Mouse (Mus musculus): Measurements from ENCODE around the gene Rnf114.

Rnf114 gene

DNA sequence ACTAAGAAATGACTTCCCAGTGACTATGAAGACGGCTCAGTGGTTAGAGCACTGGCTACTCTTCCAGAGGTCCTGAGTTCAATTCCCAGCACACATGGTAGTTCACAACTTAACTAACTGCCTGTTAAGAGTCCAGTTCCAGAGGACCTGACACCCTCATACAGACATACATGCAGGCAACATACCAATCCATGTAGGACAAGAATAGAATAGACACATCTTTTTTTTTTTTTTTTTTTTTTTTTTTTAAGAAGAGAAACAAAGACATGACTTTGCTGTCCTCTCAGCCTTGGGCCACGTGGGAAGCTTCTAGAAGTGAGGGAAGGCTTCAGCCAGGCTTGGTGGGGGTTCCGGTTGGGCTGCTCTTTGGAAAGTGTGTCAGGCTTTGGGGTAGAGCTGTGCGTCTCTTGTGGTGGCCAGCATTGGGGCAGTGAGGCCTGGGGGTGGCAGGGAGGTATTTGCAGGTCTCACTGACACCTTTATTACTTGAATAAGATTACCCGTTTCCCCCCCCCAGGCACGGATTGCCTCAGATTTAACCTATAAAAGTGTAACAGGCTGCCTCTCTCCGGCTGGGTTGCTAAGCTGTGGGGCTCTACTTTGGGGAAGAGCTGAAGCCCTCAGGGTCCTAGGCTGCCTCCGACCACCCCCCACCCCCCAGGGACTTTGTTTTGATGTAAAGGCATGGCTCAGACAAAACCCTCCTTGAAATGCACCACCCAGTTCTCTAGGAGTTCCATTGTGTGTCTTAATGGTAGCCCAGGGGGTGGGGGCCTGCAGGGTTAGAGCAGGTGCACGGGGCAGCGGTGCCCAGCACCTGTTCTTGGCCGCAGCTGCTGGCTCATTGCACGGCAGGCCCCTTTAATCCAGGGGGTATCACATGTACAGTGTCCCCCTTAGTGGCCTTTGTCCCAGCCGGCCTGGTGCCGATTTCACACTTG, 47.4 kb downstream of the Rnf114 start:
- no peak for DNase-seq (ENCODE audit: low spot score in 2 of 2)

DNA sequence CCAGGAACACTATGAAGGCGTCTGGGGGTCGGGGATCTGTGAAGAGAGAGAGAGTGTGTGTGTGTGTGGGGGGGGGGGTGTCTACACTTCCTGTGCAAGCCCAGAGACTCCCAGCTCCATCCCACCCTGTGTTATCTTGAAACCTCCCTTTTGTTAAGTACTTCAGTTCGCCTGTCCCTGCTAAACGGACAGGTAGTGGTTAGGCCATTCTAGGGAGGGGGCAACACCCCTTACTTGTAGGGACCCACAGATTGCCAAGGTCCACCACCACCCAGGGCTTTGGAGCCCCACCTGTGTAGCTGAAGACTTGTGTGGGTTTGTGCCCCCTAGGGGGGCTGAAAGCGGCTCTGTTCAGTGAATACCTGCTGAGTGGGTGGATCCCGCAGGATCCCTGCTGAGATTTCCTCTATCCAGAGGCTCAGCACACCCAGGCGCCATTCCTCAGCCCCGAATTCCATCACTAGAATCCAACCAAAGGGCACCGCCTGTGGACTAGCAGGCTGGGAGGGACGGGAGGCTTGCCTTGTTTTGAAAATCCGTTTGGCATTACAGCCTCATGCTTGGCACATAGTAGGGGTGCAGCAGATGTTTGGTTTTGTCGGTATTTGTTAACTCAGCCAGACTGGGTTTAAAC, 48.1 kb downstream of the Rnf114 start:
- DNase-seq (ENCODE audit: low spot score in 2 of 2) = no peak

DNA sequence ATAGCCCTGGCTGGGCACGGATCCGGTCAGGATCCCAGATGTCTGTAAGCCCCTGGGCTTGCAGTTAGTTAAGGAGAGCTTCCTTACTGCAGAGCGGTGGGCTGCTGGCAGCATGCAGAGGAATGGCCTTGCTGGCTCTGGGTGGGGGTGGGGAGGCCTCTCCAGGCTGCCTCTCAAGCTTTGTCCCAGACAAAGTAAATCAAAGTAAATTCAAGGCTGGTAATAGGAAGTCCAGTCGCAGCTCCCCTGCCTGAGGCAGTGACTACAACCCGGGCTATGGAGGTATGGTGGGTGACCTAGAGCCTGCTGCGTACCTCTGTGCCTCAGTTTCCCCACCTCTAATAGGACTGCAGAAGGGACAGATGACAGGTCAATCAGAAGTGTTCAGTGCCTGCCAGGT, 48.9 kb downstream of the Rnf114 start:
- no peak for DNase-seq (ENCODE audit: low spot score in 2 of 2)

- DNase-seq (ENCODE audit: low spot score in 2 of 2) = no peak
Observed at GRCm38 (mm10) chr2:167541761-167542160, 49.3 kb downstream of the Rnf114 start.

GRCm38 (mm10) chr2:167542361-167542760, 49.9 kb downstream of the Rnf114 start:
- no peak for DNase-seq (ENCODE audit: low spot score in 2 of 2)

DNA sequence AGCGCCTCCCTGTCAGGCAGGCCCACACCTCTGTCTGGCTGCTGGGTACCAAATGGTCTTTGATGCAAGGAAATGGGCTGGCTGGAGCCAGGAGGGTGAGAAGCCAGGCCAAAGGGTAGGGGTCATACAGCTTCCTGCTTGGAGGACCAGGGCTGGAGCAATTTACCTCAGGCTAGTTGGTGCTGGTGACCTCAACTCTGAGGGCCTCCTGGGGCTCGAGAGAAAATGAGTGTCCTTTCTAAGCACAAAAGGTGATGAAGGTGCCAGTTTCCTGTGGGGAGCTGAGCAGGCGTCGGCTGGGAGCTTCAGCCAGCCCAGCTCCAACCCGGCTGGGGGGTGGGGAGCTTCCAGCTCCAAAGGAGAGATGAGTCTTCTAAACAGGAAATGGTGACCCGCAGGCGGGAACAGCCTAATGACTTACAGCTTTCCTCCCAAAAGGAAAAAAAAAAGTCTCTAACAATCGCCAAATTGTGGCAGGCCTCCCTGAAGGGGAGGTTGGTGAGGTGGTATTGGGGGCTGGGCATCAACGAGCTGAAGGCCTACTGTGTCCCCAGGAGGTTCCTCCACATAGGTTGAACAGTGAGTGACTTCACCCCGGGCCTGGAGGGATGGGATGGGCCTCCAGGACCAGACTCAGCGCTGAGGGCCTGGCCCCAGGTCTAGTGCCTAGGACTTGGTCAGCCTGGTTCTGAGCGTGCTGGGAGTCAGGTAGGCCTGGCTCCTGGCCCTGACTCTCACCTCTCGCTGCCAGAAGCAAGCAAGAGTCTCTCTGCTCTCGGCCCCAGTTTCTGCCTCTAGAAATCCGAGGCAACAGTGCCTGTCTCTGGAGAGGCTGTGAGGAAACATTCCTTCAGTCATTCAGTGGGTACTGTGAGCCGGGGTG, 50.9 kb downstream of the Rnf114 start:
- no peak for DNase-seq (ENCODE audit: low spot score in 2 of 2)

- no peak for DNase-seq (ENCODE audit: low spot score in 2 of 2)
Observed at GRCm38 (mm10) chr2:167544004-167544356, 51.5 kb downstream of the Rnf114 start.

- no peak for DNase-seq (ENCODE audit: low spot score in 2 of 2)
Observed at GRCm38 (mm10) chr2:167544456-167544855, 52.0 kb downstream of the Rnf114 start.

- no peak for DNase-seq (ENCODE audit: low spot score in 2 of 2)
Observed at GRCm38 (mm10) chr2:167546447-167547195, 54.2 kb downstream of the Rnf114 start.

GRCm38 (mm10) chr2:167547444-167547843, 55.0 kb downstream of the Rnf114 start:
- no peak for DNase-seq (ENCODE audit: low spot score in 2 of 2)

- no peak for DNase-seq (ENCODE audit: low spot score in 2 of 2)
Observed at GRCm38 (mm10) chr2:167548961-167549360, 56.5 kb downstream of the Rnf114 start.

- no peak for DNase-seq (ENCODE audit: low spot score in 2 of 2)
Observed at GRCm38 (mm10) chr2:167550341-167550854, 58.0 kb downstream of the Rnf114 start.

DNA sequence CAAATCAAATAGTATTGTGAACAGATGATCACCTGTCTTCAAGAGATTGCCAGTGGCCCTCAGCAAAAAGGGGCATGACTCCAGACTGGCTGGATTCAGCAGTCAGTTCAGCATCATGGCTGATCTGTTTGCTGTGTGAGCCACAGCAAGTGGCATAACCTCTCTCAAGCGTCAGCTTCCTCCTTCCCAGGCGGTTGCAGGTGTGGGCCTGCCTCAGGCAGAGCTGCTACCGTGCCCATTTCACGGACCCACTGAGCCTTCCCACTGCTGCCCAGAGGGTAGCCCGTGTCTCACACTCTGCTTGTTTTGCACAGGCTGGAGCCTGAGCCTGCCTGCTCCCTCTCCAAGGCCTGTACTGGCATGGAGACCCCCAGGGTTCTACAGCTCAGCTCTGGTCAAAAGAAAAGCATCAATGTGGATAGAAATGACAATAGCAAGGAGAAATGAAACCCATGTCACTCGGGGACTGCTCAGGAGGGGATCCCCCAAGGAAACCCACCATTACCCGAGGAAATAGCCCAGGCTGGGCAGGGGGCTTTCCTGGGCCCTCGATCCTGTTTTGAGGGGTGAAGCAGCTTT, 59.0 kb downstream of the Rnf114 start:
- DNase-seq (ENCODE audit: low spot score in 2 of 2) = no peak

GRCm38 (mm10) chr2:167552292-167552691, 59.8 kb downstream of the Rnf114 start:
- DNase-seq (ENCODE audit: low spot score in 2 of 2) = no peak

GRCm38 (mm10) chr2:167552927-167553402, 60.5 kb downstream of the Rnf114 start:
- no peak for DNase-seq (ENCODE audit: low spot score in 2 of 2)

DNA sequence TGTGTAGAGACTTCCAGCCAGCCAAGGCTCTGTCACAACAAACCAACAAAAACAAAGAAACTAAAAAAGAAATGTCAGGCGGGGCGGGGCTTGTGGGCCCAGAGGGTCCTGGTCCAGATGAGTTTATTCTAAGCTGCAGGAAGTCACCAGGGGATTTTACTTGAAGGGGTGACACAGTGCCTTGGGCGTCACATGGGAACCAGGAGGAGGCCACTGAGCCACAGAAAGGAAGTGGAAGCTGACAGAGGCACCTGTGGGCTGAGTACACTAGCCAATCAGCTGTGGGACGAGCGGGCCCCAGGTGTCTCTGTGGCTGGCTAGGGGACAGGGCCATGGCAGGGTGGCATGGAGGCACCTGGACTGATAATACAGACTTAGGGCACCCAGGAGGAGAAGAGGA, 63.3 kb downstream of the Rnf114 start:
- no peak for DNase-seq (ENCODE audit: low spot score in 2 of 2)

- no peak for DNase-seq (ENCODE audit: low spot score in 2 of 2)
Observed at GRCm38 (mm10) chr2:167559413-167559812, 67.0 kb downstream of the Rnf114 start.

DNA sequence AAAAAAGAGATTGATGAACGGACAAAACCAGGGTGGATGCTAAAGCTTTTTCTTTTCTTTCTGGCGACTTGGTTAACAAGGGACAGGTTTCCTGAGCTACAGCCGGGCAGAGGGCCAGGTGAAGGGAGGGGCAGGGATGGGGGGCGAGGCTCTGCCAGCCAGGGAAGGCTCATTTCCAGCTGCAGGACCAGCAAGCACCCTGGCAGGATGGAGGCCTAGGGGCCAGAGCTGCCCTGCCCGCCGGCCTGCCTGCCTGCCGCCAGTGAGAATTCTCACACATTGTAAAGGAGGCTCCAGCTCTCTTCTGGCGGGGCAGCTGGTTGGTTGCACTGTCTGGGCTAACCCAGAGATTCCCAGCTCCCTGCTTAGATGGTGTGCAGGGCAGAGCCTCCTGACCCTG, 69.7 kb downstream of the Rnf114 start:
- no peak for DNase-seq (ENCODE audit: low spot score in 2 of 2)

- DNase-seq (ENCODE audit: low spot score in 2 of 2) = no peak
Observed at GRCm38 (mm10) chr2:167563035-167563434, 70.6 kb downstream of the Rnf114 start.

DNA sequence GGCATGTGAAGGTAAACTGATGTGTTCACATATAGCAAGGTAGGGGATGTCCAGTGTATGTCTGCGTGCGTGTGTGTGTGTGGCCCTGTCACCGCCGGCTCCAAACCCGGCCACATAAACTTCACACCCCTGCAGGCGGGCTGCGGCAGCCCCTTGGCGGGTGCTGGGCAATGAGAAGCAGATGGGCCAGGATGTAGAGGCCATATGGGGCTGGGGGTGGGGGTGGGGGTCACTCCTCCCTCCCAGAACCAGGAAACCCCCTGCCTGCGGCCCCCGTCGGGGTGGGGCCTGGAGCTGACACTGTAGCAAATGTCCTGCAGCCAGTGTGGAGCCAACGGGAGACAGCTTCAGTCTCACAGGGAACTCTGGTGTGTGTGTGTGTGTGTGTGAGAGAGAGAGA, 71.3 kb downstream of the Rnf114 start:
- DNase-seq (ENCODE audit: low spot score in 2 of 2) = no peak
